Comparison of ENCODE assay signal across 12 mouse cellular contexts in genomic region chr5:66114208-66114607, GRCm38 (mm10). TPM values are rescaled to one million over a fixed set of nuclear protein-coding genes. Genes with fewer than 3 reads are reported as not detected.
DNase-seq lines count a peak whose midpoint lies in the region; ATAC-seq and TF ChIP-seq lines count a peak whose summit lies in the region.
"Had no signal": no experiment of that assay in that cellular context is flagged by ENCODE, and none has a peak within 500 bp of the region (broad histone marks: within the 10 kb centered on the region; RNA-seq: fewer than 3 reads in every experiment).

No protein-coding gene starts in this region.

- peak; percentile 75 for ATAC-seq in granulocyte monocyte progenitor cell, adult 5-6 weeks (replicated peaks; ENCODE audit: poor library complexity, severe bottlenecking)

- no peaks in the 10 kb centered on the region for H3K27me3 ChIP-seq in CH12.LX (replicated peaks)
- H3K27me3 ChIP-seq: hindbrain, embryonic 13.5 days had no signal

- peaks cover 18% of the 10 kb centered on the region for H3K79me2 ChIP-seq in CH12.LX (replicated peaks; ENCODE audit: control insufficient read depth, extremely low read depth, insufficient read depth, poor library complexity, severe bottlenecking)

- DNase-seq in CH12.LX (ENCODE audit: extremely low read depth) = peak; percentile 46
- DNase-seq in kidney, postnatal 25 days = peak; percentile 75 to 88
- peak; percentile 43 to 51 for DNase-seq in lung, postnatal 4 days
- no peak for DNase-seq in thymus, postnatal 36 days
- no peak for DNase-seq in thymus, postnatal 25 days
- no peak for DNase-seq in heart, postnatal 36 days
- no peak for DNase-seq in cerebellum, adult 9-10 months
- DNase-seq: cerebellum, adult 18-20 months; gastrocnemius, postnatal 14 days; midbrain, embryonic 14.5 days had no signal

- peak overlapping the region; percentile 96 for H3K4me2 ChIP-seq in CH12.LX (ENCODE audit: insufficient read depth, low read depth, poor library complexity, severe bottlenecking)
- H3K4me2 ChIP-seq: hindbrain, embryonic 13.5 days had no signal

- dilution Hi-C loops in CH12.LX (cut with MboI; ENCODE audit: extremely low pct_ligation_motif_present, extremely low pct_unique_long_range_greater_than_20kb, low sequenced_read_pairs) = no loop called here

- in situ Hi-C loops in CH12.LX (cut with MboI; ENCODE audit: low pct_ligation_motif_present, low pct_unique_long_range_greater_than_20kb, low sequenced_read_pairs) = no loop called here

- no peak; the same call in 1 of the 2 replicates for TF ChIP-seq RAD21 in CH12.LX (IDR thresholded peaks at IDR 0.05; ENCODE audit: low read depth, low read length)

- intact Hi-C loops in heart, postnatal 36 days (cut with DNase I) = no loop called here

- peak; percentile 61; the same call in 1 of the 2 replicates for TF ChIP-seq EP300 in CH12.LX (IDR thresholded peaks at IDR 0.05; ENCODE audit: low read length)

- TF ChIP-seq POLR2A in CH12.LX (IDR thresholded peaks at IDR 0.05; ENCODE audit: low read depth, low read length) = no peak

- H3K4me3 ChIP-seq in CH12.LX (replicated peaks in 1 of 3; ENCODE audit: low read depth in 2 of 3, low read length in 2 of 3, poor library complexity in 1 of 3) = no peak overlapping the region
- H3K4me3 ChIP-seq: hindbrain, embryonic 13.5 days had no signal

- TF ChIP-seq CTCF in CH12.LX (conservative IDR thresholded peaks at IDR 0.05 in 1 of 2, IDR thresholded peaks at IDR 0.05 in 1 of 2; ENCODE audit: low read depth in 2 of 2, low read length in 2 of 2) = no peak

- peaks cover 13 to 50% of the 10 kb centered on the region in 2 experiments for H3K4me1 ChIP-seq in CH12.LX (ENCODE audit: control insufficient read depth in 1 of 2, insufficient read depth in 2 of 2)
- H3K4me1 ChIP-seq: hindbrain, embryonic 13.5 days had no signal

- H3K9ac ChIP-seq in CH12.LX (ENCODE audit: insufficient read depth, low read depth) = peak overlapping the region; percentile 69
- H3K9ac ChIP-seq: hindbrain, embryonic 13.5 days had no signal

- H3K9me3 ChIP-seq in CH12.LX (replicated peaks; ENCODE audit: low read length) = no peaks in the 10 kb centered on the region
- H3K9me3 ChIP-seq: hindbrain, embryonic 13.5 days had no signal

- H3K27ac ChIP-seq in CH12.LX (ENCODE audit: insufficient read depth, low read depth) = peak overlapping the region; percentile 91
- H3K27ac ChIP-seq: hindbrain, embryonic 13.5 days had no signal

- H3K36me3 ChIP-seq in CH12.LX (replicated peaks in 1 of 2; ENCODE audit: control insufficient read depth in 1 of 2, insufficient read depth in 1 of 2, low read length in 1 of 2) = no peaks in the 10 kb centered on the region
- H3K36me3 ChIP-seq: hindbrain, embryonic 13.5 days had no signal

TF ChIP-seq in CH12.LX, 34 proteins besides CTCF, POLR2A, EP300 and RAD21:
- TF ChIP-seq GABPA (IDR thresholded peaks at IDR 0.05; ENCODE audit: insufficient replicate concordance, low read depth, low read length) (no peak), CHD2 (IDR thresholded peaks at IDR 0.05; ENCODE audit: low read length) (no peak; the same call in 1 of the 2 replicates), E2F4 (IDR thresholded peaks at IDR 0.05; ENCODE audit: insufficient replicate concordance, low read depth, low read length) (0 out of 2 replicates have a peak, but pooled peaks have one; percentile 20), MEF2A (IDR thresholded peaks at IDR 0.05; ENCODE audit: borderline replicate concordance, low read depth, low read length) (peak; percentile 70; the same call in 1 of the 2 replicates), POLR2AphosphoS2 (IDR thresholded peaks at IDR 0.05; ENCODE audit: low read depth, low read length) (no peak), HCFC1 (IDR thresholded peaks at IDR 0.05; ENCODE audit: low read depth, low read length) (no peak), JUN (IDR thresholded peaks at IDR 0.05; ENCODE audit: insufficient read depth, low read depth, low read length) (0 out of 2 replicates have a peak, but pooled peaks have one; percentile 3), BHLHE40 (IDR thresholded peaks at IDR 0.05; ENCODE audit: low read depth, low read length) (peak; percentile 74), IRF4 (IDR thresholded peaks at IDR 0.05; ENCODE audit: low read depth, low read length) (peak; percentile 58), MAX (IDR thresholded peaks at IDR 0.05; ENCODE audit: low read length) (peak; percentile 9; the same call in 1 of the 2 replicates), TCF12 (IDR thresholded peaks at IDR 0.05; ENCODE audit: low read depth, low read length) (0 out of 2 replicates have a peak, but pooled peaks have one; percentile 26), CHD1 (IDR thresholded peaks at IDR 0.05; ENCODE audit: low read depth, low read length) (peak; percentile 13; the same call in 1 of the 2 replicates), ETS1 (conservative IDR thresholded peaks at IDR 0.05; ENCODE audit: low read depth, low read length) (peak; percentile 73)

RNA-seq across cellular contexts. Expression of gene Rbm47, which starts 58.7 kb away (rescaled TPM):
- total RNA-seq in CH12.LX (2012; rRNA removed) (9.2 and 11.3 TPM in 2 replicates), CH12.LX (2014; rRNA removed) (0.08 and 0.43 TPM in 2 replicates)
- polyA plus RNA-seq in CH12.LX (2012; ENCODE audit: insufficient read length, low read depth) = 0.91 and 1.1 TPM in 2 replicates
- total RNA-seq in granulocyte monocyte progenitor cell, adult 5-6 weeks (2014; fragmentation: Nextera tagmentation) = 8.9 and 11.7 TPM in 2 replicates
- total RNA-seq in granulocyte monocyte progenitor cell, adult 5-6 weeks (2017) = 3.2 and 5.1 TPM in 2 replicates
- total RNA-seq in heart, postnatal 36 days (2021) = 1 to 10 TPM; 1.6 to 1.7 TPM

Comparison
In these comparisons a context has a peak if more than half of its experiments do, and no peak if none do; other contexts are left out.
1. DNase-seq: peak in CH12.LX (single experiment), kidney, postnatal 25 days (2 of 2) and lung, postnatal 4 days (2 of 2); none in thymus, postnatal 36 days (0 of 2), thymus, postnatal 25 days (single experiment), heart, postnatal 36 days (0 of 2) and cerebellum, adult 9-10 months (single experiment).